Mouse (Mus musculus) MEL (cell line): ENCODE results near the gene Wdpcp. TPM values are rescaled to one million over a fixed set of nuclear protein-coding genes. Genes with fewer than 3 reads are reported as not detected.

ENCODE experiments used
- DNase-seq: peaks from one replicate; pipeline ENCODE4 v3.0.0; 2011; ENCODE audit warnings: low read depth, low spot score
- H3K27ac ChIP-seq: 2 replicates; pipeline ENCODE4 v1.5.1; 2012; ENCODE audit warnings: low read depth, mild to moderate bottlenecking, control low read depth, low read length, moderate library complexity; ENCODE audit not compliant: control insufficient read depth
- H3K27me3 ChIP-seq, 2 experiments: fragments of 150-350 bp in 1 of 2; sonication (generic) in 1 of 2; 2 replicates each; pipeline ENCODE4 v1.6.1; 2012; ENCODE audit warnings: low read length in 2 of 2, mild to moderate bottlenecking in 2 of 2, improper control_type of control experiment in 1 of 2, moderate library complexity in 1 of 2; ENCODE audit not compliant: insufficient read depth in 2 of 2, control insufficient read depth in 1 of 2
- H3K36me3 ChIP-seq, 2 experiments: 2 replicates each; pipeline ENCODE4 v1.6.1; 2012 to 2014; ENCODE audit warnings: low read length in 2 of 2, improper control_type of control experiment in 1 of 2, inconsistent platforms in 1 of 2, mild to moderate bottlenecking in 1 of 2; ENCODE audit not compliant: insufficient read depth in 2 of 2, control insufficient read depth in 1 of 2
- H3K4me1 ChIP-seq, 2 experiments: fragments of 150-350 bp in 1 of 2; sonication (generic) in 1 of 2; 2 replicates each; pipeline ENCODE4 v1.6.1; 2012; ENCODE audit warnings: low read length in 2 of 2, improper control_type of control experiment in 1 of 2, mild to moderate bottlenecking in 1 of 2; ENCODE audit not compliant: insufficient read depth in 2 of 2, control insufficient read depth in 1 of 2
- H3K4me3 ChIP-seq, 2 experiments: fragments of 150-350 bp in 1 of 2; sonication (generic) in 1 of 2; 2 replicates each; pipeline ENCODE4 v1.5.1; 2012; ENCODE audit warnings: low read depth in 2 of 2, low read length in 2 of 2, mild to moderate bottlenecking in 2 of 2, moderate library complexity in 2 of 2, control low read depth in 1 of 2, improper control_type of control experiment in 1 of 2; ENCODE audit not compliant: control insufficient read depth in 1 of 2, insufficient read depth in 1 of 2
- H3K79me2 ChIP-seq: 2 replicates; pipeline ENCODE4 v1.6.1; 2012; ENCODE audit warnings: mild to moderate bottlenecking, low read length, moderate library complexity; ENCODE audit not compliant: control insufficient read depth, poor library complexity, insufficient read depth
- H3K9ac ChIP-seq: 2 replicates; pipeline ENCODE4 v1.6.1; 2012; ENCODE audit warnings: low read depth, mild to moderate bottlenecking, control low read depth, low read length, moderate library complexity; ENCODE audit not compliant: control insufficient read depth, poor library complexity, severe bottlenecking
- H3K9me3 ChIP-seq: fragments of 150-350 bp; sonication (generic); replicated peaks from 2 replicates; pipeline ENCODE4 v1.6.1; 2012; ENCODE audit warnings: mild to moderate bottlenecking, low read length, improper control_type of control experiment, moderate library complexity; ENCODE audit not compliant: insufficient read depth
- BHLHE40 ChIP-seq: IDR thresholded peaks from 2 replicates; pipeline ENCODE4 v1.6.1; 2012; ENCODE audit warnings: low read depth, mild to moderate bottlenecking, inconsistent platforms, low read length, improper control_type of control experiment, borderline replicate concordance
- CHD1 ChIP-seq: IDR thresholded peaks from 2 replicates; pipeline ENCODE4 v1.6.1; 2012; ENCODE audit warnings: low read depth, mild to moderate bottlenecking, inconsistent platforms, low read length, improper control_type of control experiment
- CTCF ChIP-seq, 3 experiments: IDR thresholded peaks in 2 of 3; conservative IDR thresholded peaks in 1 of 3; 2 replicates each; pipeline ENCODE4 v1.5.1; 2011 to 2012; ENCODE audit warnings: low read length in 3 of 3, low read depth in 2 of 3, mild to moderate bottlenecking in 2 of 3, improper control_type of control experiment in 1 of 3, inconsistent platforms in 1 of 3, mixed read lengths in 1 of 3, moderate library complexity in 1 of 3; ENCODE audit not compliant: control insufficient read depth in 1 of 3, insufficient read depth in 1 of 3, poor library complexity in 1 of 3, severe bottlenecking in 1 of 3
- E2F4 ChIP-seq: IDR thresholded peaks from 2 replicates; pipeline ENCODE4 v1.6.1; 2011; ENCODE audit warnings: low read depth, low read length, improper control_type of control experiment, borderline replicate concordance
- EP300 ChIP-seq, 2 experiments: IDR thresholded peaks; 2 replicates each; pipeline ENCODE4 v1.6.1; 2011; ENCODE audit warnings: improper control_type of control experiment in 2 of 2, low read length in 2 of 2, low read depth in 1 of 2, mild to moderate bottlenecking in 1 of 2
- GATA1 ChIP-seq: IDR thresholded peaks from 2 replicates; pipeline ENCODE4 v1.6.1; 2011; ENCODE audit warnings: low read depth, low read length, improper control_type of control experiment
- MAZ ChIP-seq: IDR thresholded peaks from 2 replicates; pipeline ENCODE4 v1.6.1; 2012; ENCODE audit warnings: low read depth, mild to moderate bottlenecking, inconsistent platforms, low read length, improper control_type of control experiment
- MEF2A ChIP-seq: IDR thresholded peaks from 2 replicates; pipeline ENCODE4 v1.6.1; 2014; ENCODE audit warnings: low read depth, mild to moderate bottlenecking, inconsistent platforms, low read length, improper control_type of control experiment; ENCODE audit not compliant: poor library complexity, insufficient replicate concordance, severe bottlenecking; ENCODE audit errors: extremely low read depth
- MYC ChIP-seq: IDR thresholded peaks from 2 replicates; pipeline ENCODE4 v1.6.1; 2011; ENCODE audit warnings: low read depth, mild to moderate bottlenecking, low read length, improper control_type of control experiment, moderate library complexity
- RAD21 ChIP-seq: IDR thresholded peaks from 2 replicates; pipeline ENCODE4 v1.6.1; 2011; ENCODE audit warnings: mild to moderate bottlenecking, low read depth, low read length, improper control_type of control experiment
- SMC3 ChIP-seq: IDR thresholded peaks from 2 replicates; pipeline ENCODE4 v1.6.1; 2011; ENCODE audit warnings: low read depth, low read length, improper control_type of control experiment
- TAL1 ChIP-seq: IDR thresholded peaks from 2 replicates; pipeline ENCODE4 v1.6.1; 2012; ENCODE audit warnings: mild to moderate bottlenecking, inconsistent platforms, low read length, moderate library complexity, mixed read lengths
- TBP ChIP-seq: IDR thresholded peaks from 2 replicates; pipeline ENCODE4 v1.8.0; 2011; ENCODE audit warnings: low read depth, low read length, improper control_type of control experiment
- TCF12 ChIP-seq: IDR thresholded peaks from 2 replicates; pipeline ENCODE4 v1.6.1; 2014; ENCODE audit warnings: low read depth, mild to moderate bottlenecking, inconsistent platforms, low read length, improper control_type of control experiment, moderate library complexity
- USF2 ChIP-seq, 2 experiments: IDR thresholded peaks; 2 replicates each; pipeline ENCODE4 v1.6.1; 2011 to 2012; ENCODE audit warnings: improper control_type of control experiment in 2 of 2, low read length in 2 of 2, borderline replicate concordance in 1 of 2, inconsistent platforms in 1 of 2, low read depth in 1 of 2, mild to moderate bottlenecking in 1 of 2; ENCODE audit not compliant: insufficient read depth in 1 of 2
- ZC3H11A ChIP-seq: IDR thresholded peaks from 2 replicates; pipeline ENCODE4 v1.6.1; 2012; ENCODE audit warnings: low read depth, mild to moderate bottlenecking, inconsistent platforms, low read length, improper control_type of control experiment
- ZMIZ1 ChIP-seq: IDR thresholded peaks from 2 replicates; pipeline ENCODE4 v1.6.1; 2012; ENCODE audit warnings: low read depth, mild to moderate bottlenecking, inconsistent platforms, low read length, improper control_type of control experiment, moderate library complexity
- polyA plus RNA-seq, 2 experiments: library from polyadenylated mRNA; stranded (reverse) in 1 of 2; unstranded in 1 of 2; fragments of >175 nt in 1 of 2; fragments of >200 nt in 1 of 2; gene quantifications; 2 replicates each; pipeline versions ENCODE4 v1.2.1 to v1.2.4; 2012; ENCODE audit warnings: low replicate concordance in 2 of 2, low read depth in 1 of 2; ENCODE audit not compliant: insufficient read length in 2 of 2, insufficient read depth in 1 of 2, missing spikeins in 1 of 2
- total RNA-seq: library from RNA; depleted of rRNA; stranded (reverse); fragments of 300-350 nt; gene quantifications from 2 replicates; pipeline ENCODE4 v1.2.3, GENCODE M21; 2012

Wdpcp gene
- total and polyA plus RNA-seq, 3 experiments = 0.81 to 1.3 TPM; not detected in 1

GRCm38 (mm10) chr11:21658985-21659384 is 87.0 kb downstream of the Wdpcp start:
- Histone ChIP-seq H3K36me3 (no peaks in the 10 kb centered on the region), H3K9ac (no peak overlapping the region), H3K27ac (no peak overlapping the region)
- TF ChIP-seq TAL1 (no peak), RAD21 (peak; percentile 75), SMC3 (peak; percentile 78), CTCF (IDR thresholded peaks at IDR 0.05 in 2 of 3, conservative IDR thresholded peaks at IDR 0.05 in 1 of 3; ENCODE audit: control insufficient read depth in 1 of 3, insufficient read depth in 1 of 3, low read depth in 2 of 3, low read length in 3 of 3, poor library complexity in 1 of 3, severe bottlenecking in 1 of 3) (peak; percentile 25 to 73 (median 30); a peak in 4 of 6 replicates), ZC3H11A (peak; percentile 60)
- TF ChIP-seq, all 39 proteins: peak for 4
- H3K9me3 ChIP-seq = no peaks in the 10 kb centered on the region
- peak; percentile 65 for DNase-seq
- H3K27me3 ChIP-seq = no peaks in the 10 kb centered on the region
- H3K79me2 ChIP-seq = no peaks in the 10 kb centered on the region
- no peak overlapping the region for H3K4me3 ChIP-seq
- H3K4me1 ChIP-seq = no peaks in the 10 kb centered on the region

GRCm38 (mm10) chr11:21677034-21677433 is 105.0 kb downstream of the Wdpcp start:
- no peaks in the 10 kb centered on the region for H3K79me2 ChIP-seq
- H3K4me1 ChIP-seq = no peaks in the 10 kb centered on the region
- H3K9me3 ChIP-seq = no peaks in the 10 kb centered on the region
- TF ChIP-seq RAD21 (peak; percentile 15), CHD1 (no peak)
- H3K9ac ChIP-seq = no peak overlapping the region
- H3K36me3 ChIP-seq = no peaks in the 10 kb centered on the region
- DNase-seq = no peak
- H3K27me3 ChIP-seq = no peaks in the 10 kb centered on the region
- H3K4me3 ChIP-seq = no peak overlapping the region
- H3K27ac ChIP-seq = no peak overlapping the region

GRCm38 (mm10) chr11:21688441-21688840 is 116.4 kb downstream of the Wdpcp start:
- no peaks in the 10 kb centered on the region for H3K79me2 ChIP-seq
- H3K9me3 ChIP-seq = no peaks in the 10 kb centered on the region
- no peak overlapping the region for H3K9ac ChIP-seq
- H3K27ac ChIP-seq = no peak overlapping the region
- 0 out of 4 replicates have a peak, but pooled peaks cover 0 to 2% of the 10 kb centered on the region in 2 experiments for H3K4me1 ChIP-seq
- TF ChIP-seq MYC (no peak), ZC3H11A (no peak), BHLHE40 (no peak), GATA1 (no peak), TCF12 (no peak), E2F4 (no peak), CHD1 (no peak), ZMIZ1 (no peak), CTCF (IDR thresholded peaks at IDR 0.05 in 2 of 3, conservative IDR thresholded peaks at IDR 0.05 in 1 of 3; ENCODE audit: control insufficient read depth in 1 of 3, insufficient read depth in 1 of 3, low read depth in 2 of 3, low read length in 3 of 3, poor library complexity in 1 of 3, severe bottlenecking in 1 of 3) (no peak), MAZ (no peak), MEF2A (no peak), SMC3 (no peak), EP300 (IDR thresholded peaks at IDR 0.05; ENCODE audit: low read depth in 1 of 2, low read length in 2 of 2) (no peak), USF2 (IDR thresholded peaks at IDR 0.05; ENCODE audit: borderline replicate concordance in 1 of 2, insufficient read depth in 1 of 2, low read depth in 1 of 2, low read length in 2 of 2) (no peak), TBP (no peak)
- no peaks in the 10 kb centered on the region for H3K27me3 ChIP-seq
- H3K4me3 ChIP-seq = no peak overlapping the region
- no peak for DNase-seq
- no peaks in the 10 kb centered on the region for H3K36me3 ChIP-seq
